In the genomic region with DNA sequence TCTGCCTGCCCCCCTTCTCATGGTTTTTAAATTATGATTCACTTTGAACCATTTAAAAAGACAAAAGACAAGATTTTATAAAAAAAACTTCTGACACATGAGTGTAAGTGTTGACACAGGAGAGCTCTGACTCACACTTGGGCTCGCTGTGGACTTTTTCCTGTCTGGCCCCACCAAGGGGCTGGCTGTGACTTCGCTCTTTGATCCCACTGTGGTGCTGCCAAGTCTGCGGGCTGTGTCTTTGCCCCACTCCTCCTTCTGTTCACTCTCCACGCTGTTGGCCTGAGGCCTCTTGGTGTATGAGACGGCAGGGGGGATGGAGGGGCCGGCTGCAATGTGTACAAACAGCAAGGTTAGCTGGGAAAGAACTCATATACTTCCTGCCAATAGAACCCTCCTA, we compare ENCODE assay signal across 16 mouse cellular contexts. TPM values are rescaled to one million over a fixed set of nuclear protein-coding genes. Genes with fewer than 3 reads are reported as not detected.
DNase-seq lines count a peak whose midpoint lies in the region; ATAC-seq and TF ChIP-seq lines count a peak whose summit lies in the region.
"Had no signal": no experiment of that assay in that cellular context is flagged by ENCODE, and none has a peak within 500 bp of the region (broad histone marks: within the 10 kb centered on the region; RNA-seq: fewer than 3 reads in every experiment).

No protein-coding gene starts in this region.

- H3K27ac ChIP-seq in hindbrain, embryonic 16.5 days (ENCODE audit: low read depth, low read length) = no peak overlapping the region
- no peak overlapping the region for H3K27ac ChIP-seq in hindbrain, embryonic 14.5 days
- H3K27ac ChIP-seq: heart, embryonic 15.5 days; limb, embryonic 12.5 days had no signal

- peak; percentile 68; the same call in 1 of the 2 replicates for ATAC-seq in hindbrain, embryonic 16.5 days
- ATAC-seq in hindbrain, embryonic 14.5 days (ENCODE audit: low FRiP score) = no peak
- ATAC-seq: inflammation-experienced regulatory T-cells, adult 6 months had no signal

- no peak for TF ChIP-seq POLR2A in myocyte (IDR thresholded peaks at IDR 0.05; ENCODE audit: insufficient read length, low read depth)

- no peak overlapping the region for H3K4me3 ChIP-seq in hindbrain, embryonic 16.5 days (ENCODE audit: low read length)
- H3K4me3 ChIP-seq in hindbrain, embryonic 14.5 days (replicated peaks; ENCODE audit: low read length) = no peak overlapping the region
- H3K4me3 ChIP-seq in myocyte = no peak overlapping the region
- H3K4me3 ChIP-seq: erythroblast, embryonic 14.5 days; heart, embryonic 15.5 days; limb, embryonic 12.5 days had no signal

- H3K4me2 ChIP-seq in hindbrain, embryonic 16.5 days (ENCODE audit: low read length) = no peak overlapping the region
- no peak overlapping the region for H3K4me2 ChIP-seq in hindbrain, embryonic 14.5 days (replicated peaks)
- peak overlapping the region; percentile 36 for H3K4me2 ChIP-seq in myocyte (ENCODE audit: low read depth)
- H3K4me2 ChIP-seq: heart, embryonic 15.5 days; limb, embryonic 12.5 days had no signal

- no peaks in the 10 kb centered on the region for H3K79me2 ChIP-seq in myocyte (ENCODE audit: control insufficient read depth, insufficient read depth)

- no peaks in the 10 kb centered on the region for H3K9me3 ChIP-seq in hindbrain, embryonic 16.5 days (ENCODE audit: control insufficient read depth, low read length)
- no peaks in the 10 kb centered on the region for H3K9me3 ChIP-seq in hindbrain, embryonic 14.5 days (ENCODE audit: control insufficient read depth, low read length)
- H3K9me3 ChIP-seq: heart, embryonic 15.5 days; limb, embryonic 12.5 days had no signal

- DNase-seq in adrenal gland, postnatal 14 days = peak; percentile 32
- no peak for DNase-seq in adrenal gland, postnatal 25 days
- DNase-seq in hindbrain, embryonic 14.5 days (ENCODE audit: low spot score) = no peak
- peak; percentile 68 for DNase-seq in lung, postnatal 10 days
- DNase-seq in lung, adult 18-20 months = no peak
- DNase-seq in cerebellum, adult 9-11 months = no peak
- DNase-seq: cerebellum, adult 2 months; embryo, embryonic 11 days had no signal

- 52% methylated on average over 6 of the region's 6 CpGs for WGBS in hindbrain, embryonic 16.5 days
- WGBS in hindbrain, embryonic 14.5 days = 71% methylated on average over 6 of the region's 6 CpGs

- H3K4me1 ChIP-seq in hindbrain, embryonic 16.5 days (ENCODE audit: control insufficient read depth, insufficient read depth, low read depth, low read length) = no peaks in the 10 kb centered on the region
- peaks cover 4% of the 10 kb centered on the region; the same call in 1 of the 2 replicates for H3K4me1 ChIP-seq in hindbrain, embryonic 14.5 days (replicated peaks; ENCODE audit: control insufficient read depth, insufficient read depth, low read length)
- H3K4me1 ChIP-seq: heart, embryonic 15.5 days; limb, embryonic 12.5 days had no signal

- no peaks in the 10 kb centered on the region for H3K27me3 ChIP-seq in hindbrain, embryonic 16.5 days (replicated peaks; ENCODE audit: control insufficient read depth, insufficient read depth, low read length)
- no peaks in the 10 kb centered on the region for H3K27me3 ChIP-seq in hindbrain, embryonic 14.5 days (ENCODE audit: control insufficient read depth, insufficient read depth, low read length)
- no peaks in the 10 kb centered on the region for H3K27me3 ChIP-seq in myocyte (ENCODE audit: control insufficient read depth, insufficient read depth, insufficient read length)
- H3K27me3 ChIP-seq: heart, embryonic 15.5 days; limb, embryonic 12.5 days had no signal

- peaks cover 23% of the 10 kb centered on the region for H3K36me3 ChIP-seq in hindbrain, embryonic 16.5 days (ENCODE audit: control insufficient read depth, insufficient read depth, low read length)
- peaks cover 89% of the 10 kb centered on the region for H3K36me3 ChIP-seq in hindbrain, embryonic 14.5 days (replicated peaks; ENCODE audit: control insufficient read depth, insufficient read depth)
- no peaks in the 10 kb centered on the region for H3K36me3 ChIP-seq in myocyte (ENCODE audit: control insufficient read depth, insufficient read depth)

- no peak overlapping the region for H3K9ac ChIP-seq in hindbrain, embryonic 16.5 days (ENCODE audit: low read depth, low read length)
- H3K9ac ChIP-seq in hindbrain, embryonic 14.5 days = no peak overlapping the region
- H3K9ac ChIP-seq: heart, embryonic 15.5 days; limb, embryonic 12.5 days had no signal

- no peak overlapping the region for H3ac ChIP-seq in myocyte (ENCODE audit: control insufficient read depth, insufficient read length)

TF ChIP-seq in myocyte, 11 proteins besides CTCF, POLR2A, EP300 and RAD21:
- TF ChIP-seq POLR2AphosphoS2 (IDR thresholded peaks at IDR 0.05; ENCODE audit: insufficient read length, low read depth) = no peak
- no peak for TF ChIP-seq REST (IDR thresholded peaks at IDR 0.05; ENCODE audit: insufficient read depth, insufficient read length)
- no peak for TF ChIP-seq USF1 (IDR thresholded peaks at IDR 0.05; ENCODE audit: low read depth)
- no peak for TF ChIP-seq SRF (IDR thresholded peaks at IDR 0.05; ENCODE audit: control insufficient read depth, insufficient read length, low read depth)
- no peak for TF ChIP-seq CEBPB (IDR thresholded peaks at IDR 0.05; ENCODE audit: insufficient read depth, poor library complexity, severe bottlenecking)
- no peak for TF ChIP-seq E2F4 (IDR thresholded peaks at IDR 0.05; ENCODE audit: insufficient read depth)
TF ChIP-seq in myocyte: peak in this region for 0.

RNA-seq across cellular contexts. Expression of gene C130074G19Rik, which starts 28.8 kb away (rescaled TPM):
- total RNA-seq in adrenal gland, postnatal 14 days (2021) = 31.6 and 32.6 TPM in 2 replicates
- 20.8 and 24.7 TPM in 2 replicates for total RNA-seq in adrenal gland, postnatal 25 days (2021)
- 0.97 and 1.0 TPM in 2 replicates for polyA plus RNA-seq in hindbrain, embryonic 16.5 days (2015; fragmentation: Nextera tagmentation; extraction: Ambion mirVana)
- 1.1 and 1.5 TPM in 2 replicates for polyA plus RNA-seq in hindbrain, embryonic 14.5 days (2014; fragmentation: Nextera tagmentation; extraction: Ambion mirVana)
- 0.01 TPM for polyA plus RNA-seq in myocyte (2012; fragmentation: generic; extraction: Trizol)
- total RNA-seq: monocyte, adult 5-6 weeks; neutrophil, adult 5-6 weeks had no signal
- polyA plus RNA-seq: inflammation-experienced regulatory T-cells, adult 6 months had no signal

Comparison
In these comparisons a context has a peak if more than half of its experiments do, and no peak if none do; other contexts are left out.
1. DNase-seq: peak in adrenal gland, postnatal 14 days (single experiment) and lung, postnatal 10 days (single experiment); none in adrenal gland, postnatal 25 days (single experiment), hindbrain, embryonic 14.5 days (single experiment), lung, adult 18-20 months (0 of 2) and cerebellum, adult 9-11 months (single experiment).